Mouse (Mus musculus) cerebellum, postnatal 4 days (tissue): ENCODE data around the gene Cylc2.

Source experiments
- DNase-seq, 2 experiments: peaks; one replicate each; pipeline ENCODE4 v3.0.0; 2022; ENCODE audit warnings: low spot score in 2 of 2, mixed read lengths in 1 of 2

The Cylc2 gene

GRCm38 (mm10) chr4:51216378-51216777, at the start of gene Cylc2:
Cylc2 (plus strand) TSS chr4:51216678.
- no peak for DNase-seq
